Mouse (Mus musculus): ENCODE results near the gene Rab11fip4. TPM values are rescaled to one million over a fixed set of nuclear protein-coding genes. Genes with fewer than 3 reads are reported as not detected.

Gene Rab11fip4
- polyA plus RNA-seq, 1 experiment, result 0.11 TPM

DNA sequence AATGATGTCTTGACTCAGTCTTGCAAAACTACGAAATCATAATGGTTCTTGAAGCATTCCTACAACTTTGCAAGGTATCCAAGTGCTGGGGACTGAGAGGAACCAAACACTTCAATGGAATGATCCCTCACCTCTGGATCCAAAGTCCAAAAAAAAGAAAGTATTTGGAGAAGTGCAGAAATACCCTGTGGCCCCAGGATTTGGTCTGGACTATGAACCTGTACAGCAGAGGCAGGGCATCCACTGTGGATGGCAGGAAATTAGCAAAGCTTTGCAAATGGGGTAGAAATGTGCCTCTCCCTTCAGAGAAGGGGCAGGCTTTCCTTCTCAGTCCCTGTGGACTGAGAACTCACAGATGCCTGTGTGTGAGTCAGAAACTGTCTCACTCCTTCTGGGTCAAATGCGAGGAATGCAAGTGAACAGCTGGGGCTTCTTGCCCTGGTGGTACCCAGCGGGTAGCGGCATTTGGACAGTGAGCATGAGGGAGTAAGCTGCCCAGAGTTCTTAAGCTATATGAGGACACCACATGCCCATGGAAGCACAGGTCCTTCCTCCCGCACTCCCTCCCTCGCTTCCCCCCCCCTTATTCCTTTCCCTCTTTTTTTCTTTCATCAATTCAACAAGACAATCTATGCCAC, 147.0 kb downstream of the Rab11fip4 start:
- no peak overlapping the region for H3ac ChIP-seq (ENCODE audit: control insufficient read depth, insufficient read length, low read depth)
- H3K79me2 ChIP-seq (ENCODE audit: control insufficient read depth, insufficient read depth), result peaks cover 8% of the 10 kb centered on the region
- H3K79me3 ChIP-seq (ENCODE audit: low read depth), result peaks cover 2% of the 10 kb centered on the region
- H3K36me3 ChIP-seq (ENCODE audit: control insufficient read depth, insufficient read depth), result peaks cover 46% of the 10 kb centered on the region
- no peaks in the 10 kb centered on the region for H3K27me3 ChIP-seq (ENCODE audit: control insufficient read depth, insufficient read depth, insufficient read length)
- TF ChIP-seq CTCF (IDR thresholded peaks at IDR 0.05; ENCODE audit: control insufficient read depth, insufficient read depth, insufficient read length) (no peak), CEBPB (IDR thresholded peaks at IDR 0.05; ENCODE audit: low read depth) (no peak), FOSL1 (IDR thresholded peaks at IDR 0.05; ENCODE audit: insufficient read depth, low read length, poor library complexity, severe bottlenecking) (peak; percentile 72), USF1 (IDR thresholded peaks at IDR 0.05; ENCODE audit: low read depth) (peak; percentile 4), MAX (IDR thresholded peaks at IDR 0.05) (peak; percentile 92), MYOG (IDR thresholded peaks at IDR 0.05; ENCODE audit: control insufficient read depth, extremely low read depth, insufficient read length) (no peak), MYOD1 (IDR thresholded peaks at IDR 0.05; ENCODE audit: control insufficient read depth, insufficient read length, low read depth) (peak; percentile 99)
- no peak overlapping the region for H3K4me3 ChIP-seq (ENCODE audit: insufficient read depth, poor library complexity, severe bottlenecking)

DNA sequence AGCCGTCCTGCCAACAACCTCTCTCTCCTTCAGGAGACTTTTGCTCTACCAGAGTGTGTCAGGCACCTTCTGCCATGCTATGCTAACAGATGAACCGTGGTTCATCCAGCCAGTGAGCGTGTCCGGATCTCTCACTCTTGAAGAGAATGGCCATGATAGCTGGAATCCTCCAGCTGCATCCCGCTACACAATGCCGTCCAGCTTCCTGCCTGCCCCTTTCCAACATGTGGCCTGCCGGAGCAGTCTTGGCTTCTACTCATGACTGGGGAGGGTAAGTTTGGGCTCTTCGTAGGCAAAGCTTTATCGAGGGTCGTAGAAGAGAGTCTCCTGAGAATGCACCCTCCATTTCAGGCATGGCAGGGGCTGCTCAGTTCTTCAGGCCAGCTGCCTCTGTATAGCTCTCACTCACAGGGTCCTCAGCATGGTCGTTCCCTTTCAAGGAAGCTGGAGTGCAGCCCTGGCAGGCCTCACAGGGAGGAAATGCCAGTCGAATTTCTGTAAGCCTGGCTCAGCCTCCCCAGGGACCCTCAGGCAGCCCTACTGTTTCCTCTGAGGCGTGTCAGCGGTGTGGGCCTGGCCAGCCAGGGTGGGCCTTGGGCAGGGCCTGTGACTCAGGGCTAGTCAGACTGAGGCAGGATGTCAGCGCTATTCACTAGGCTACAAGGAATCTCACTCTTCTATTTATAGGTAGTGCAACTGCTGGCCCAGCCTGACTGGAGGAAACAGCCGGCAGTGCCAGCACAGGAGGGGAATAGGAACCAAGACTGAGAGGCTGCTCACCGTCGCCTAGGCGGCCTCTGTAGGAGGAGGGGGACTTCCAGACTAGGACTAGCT, 147.9 kb downstream of the Rab11fip4 start:
- no peaks in the 10 kb centered on the region for H3K27me3 ChIP-seq (ENCODE audit: control insufficient read depth, insufficient read depth, insufficient read length)
- H3K36me3 ChIP-seq (ENCODE audit: control insufficient read depth, insufficient read depth), result peaks cover 38% of the 10 kb centered on the region
- peaks cover 8% of the 10 kb centered on the region for H3K79me2 ChIP-seq (ENCODE audit: control insufficient read depth, insufficient read depth)
- H3K4me3 ChIP-seq (ENCODE audit: insufficient read depth, poor library complexity, severe bottlenecking), result no peak overlapping the region
- H3ac ChIP-seq (ENCODE audit: control insufficient read depth, insufficient read length, low read depth), result peak overlapping the region; percentile 33
- TF ChIP-seq USF1 (IDR thresholded peaks at IDR 0.05; ENCODE audit: low read depth), result no peak
- peak; percentile 73 for TF ChIP-seq MYOD1 (IDR thresholded peaks at IDR 0.05; ENCODE audit: control insufficient read depth, insufficient read length, low read depth)
- TF ChIP-seq FOSL1 (IDR thresholded peaks at IDR 0.05; ENCODE audit: insufficient read depth, low read length, poor library complexity, severe bottlenecking), result peak; percentile 83
- TF ChIP-seq MYOG (IDR thresholded peaks at IDR 0.05; ENCODE audit: control insufficient read depth, extremely low read depth, insufficient read length), result no peak
- peak; percentile 86 for TF ChIP-seq MAX (IDR thresholded peaks at IDR 0.05)
- H3K79me3 ChIP-seq (ENCODE audit: low read depth), result peaks cover 2% of the 10 kb centered on the region

DNA sequence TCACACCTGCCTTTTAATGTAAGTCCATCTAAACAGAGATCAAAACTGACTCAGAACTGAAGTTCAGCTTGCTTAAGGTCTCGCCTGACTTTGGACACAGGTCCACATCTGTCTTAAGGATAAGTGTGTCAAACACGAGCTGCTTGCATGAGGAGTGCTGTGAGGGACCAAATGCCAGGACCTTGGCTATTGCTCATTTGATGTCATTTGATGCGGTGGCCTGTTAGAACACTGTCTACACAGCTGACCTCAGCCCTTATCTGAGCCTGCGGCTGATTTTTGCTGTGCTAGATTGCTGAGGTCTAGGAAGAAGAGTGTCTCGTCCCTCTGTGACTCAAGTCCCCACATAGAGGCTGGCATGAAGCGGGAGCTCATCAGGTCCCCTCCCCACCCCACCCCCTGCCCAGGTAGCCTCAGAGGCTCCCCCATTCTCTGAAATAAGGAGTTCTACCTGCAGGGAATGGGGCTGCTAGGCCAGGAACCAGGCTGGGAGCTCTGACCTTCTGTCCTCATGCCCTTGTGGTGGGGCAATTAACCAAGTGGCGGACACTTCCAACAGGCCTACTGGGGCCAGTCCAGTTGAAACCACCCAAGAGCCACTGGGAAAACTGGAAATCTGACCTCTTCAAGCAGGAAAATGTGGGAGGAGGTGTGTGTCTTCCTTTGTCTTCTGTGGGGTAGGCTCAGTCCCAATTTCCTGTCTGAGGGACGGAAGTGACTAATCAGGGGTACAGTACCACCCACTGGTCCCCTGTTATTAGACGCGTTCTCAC, 149.9 kb downstream of the Rab11fip4 start:
- no peak for TF ChIP-seq FOSL1 (IDR thresholded peaks at IDR 0.05; ENCODE audit: insufficient read depth, low read length, poor library complexity, severe bottlenecking)
- TF ChIP-seq MYOD1 (IDR thresholded peaks at IDR 0.05; ENCODE audit: control insufficient read depth, insufficient read length, low read depth), result peak; percentile 29
- no peaks in the 10 kb centered on the region for H3K27me3 ChIP-seq (ENCODE audit: control insufficient read depth, insufficient read depth, insufficient read length)
- no peak overlapping the region for H3ac ChIP-seq (ENCODE audit: control insufficient read depth, insufficient read length, low read depth)
- peaks cover 2% of the 10 kb centered on the region for H3K79me3 ChIP-seq (ENCODE audit: low read depth)
- H3K4me3 ChIP-seq (ENCODE audit: insufficient read depth, poor library complexity, severe bottlenecking), result no peak overlapping the region
- peaks cover 8% of the 10 kb centered on the region for H3K79me2 ChIP-seq (ENCODE audit: control insufficient read depth, insufficient read depth)
- H3K36me3 ChIP-seq (ENCODE audit: control insufficient read depth, insufficient read depth), result peaks cover 21% of the 10 kb centered on the region

GRCm38 (mm10) chr11:79746552-79747102, 155.6 kb downstream of the Rab11fip4 start:
- Histone ChIP-seq H3ac (ENCODE audit: control insufficient read depth, insufficient read length, low read depth) (no peak overlapping the region), H3K79me3 (ENCODE audit: low read depth) (no peaks in the 10 kb centered on the region), H3K36me3 (ENCODE audit: control insufficient read depth, insufficient read depth) (no peaks in the 10 kb centered on the region), H3K27me3 (ENCODE audit: control insufficient read depth, insufficient read depth, insufficient read length) (no peaks in the 10 kb centered on the region), H3K4me3 (ENCODE audit: insufficient read depth, poor library complexity, severe bottlenecking) (no peak overlapping the region), H3K79me2 (ENCODE audit: control insufficient read depth, insufficient read depth) (no peaks in the 10 kb centered on the region)
- TF ChIP-seq CEBPB (IDR thresholded peaks at IDR 0.05; ENCODE audit: low read depth), result no peak
- TF ChIP-seq MYOD1 (IDR thresholded peaks at IDR 0.05; ENCODE audit: control insufficient read depth, insufficient read length, low read depth), result no peak
- TF ChIP-seq MAX (IDR thresholded peaks at IDR 0.05), result no peak

Small RNAs within 50 kb of the gene (microRNA-seq; reads per million reads assigned to microRNA genes)
- gene Mir193a (ENCODE audit: borderline microRNAs expressed) (192 reads per million, percentile 78 among the genes with 10 or more reads in this experiment), gene Mir365-2 (ENCODE audit: borderline microRNAs expressed) (19.1 reads per million, percentile 64 among the genes with 10 or more reads in this experiment)

Other genes with a start within 250 kb of the Rab11fip4 start
- 0.16 TPM for gene Omg, start 87.1 kb upstream of the Rab11fip4 start, polyA plus RNA-seq (2012; fragmentation: generic; extraction: Trizol)
- gene Evi2b, start 67.5 kb upstream of the Rab11fip4 start, polyA plus RNA-seq (2012; fragmentation: generic; extraction: Trizol), result 0.30 TPM
- gene Evi2, start 60.6 kb upstream of the Rab11fip4 start, polyA plus RNA-seq (2012; fragmentation: generic; extraction: Trizol), result 0.07 TPM
- 12.9 TPM for gene Evi2a, start 60.6 kb upstream of the Rab11fip4 start, polyA plus RNA-seq (2012; fragmentation: generic; extraction: Trizol)

Measured in C2C12 (cell line).